Mouse (Mus musculus) kidney, embryonic 16.5 days (tissue): Measurements from ENCODE around the gene Tln1. TPM values are rescaled to one million over a fixed set of nuclear protein-coding genes. Genes with fewer than 3 reads are reported as not detected.
A peak's percentile ranks its signal among the peaks of the same experiment; 100 is the strongest.

Experiments
- ATAC-seq: fragments of 200-750 bp; cut with Nextera tagmentation; 2 replicates; pipeline ENCODE4 v1.8.0; 2017; ENCODE audit warnings: moderate TSS enrichment; ENCODE audit not compliant: low FRiP score, low TSS enrichment
- H3K27ac ChIP-seq: fragments of 300-500 bp; sonication (generic); 2 replicates; pipeline ENCODE4 v1.5.1; 2014; ENCODE audit warnings: low read length
- H3K27me3 ChIP-seq: fragments of 300-500 bp; sonication (generic); 2 replicates; pipeline ENCODE4 v1.6.1; 2014; ENCODE audit warnings: low read length, control low read depth, mixed read lengths; ENCODE audit not compliant: insufficient read depth
- H3K36me3 ChIP-seq: fragments of 300-500 bp; sonication (generic); 2 replicates; pipeline ENCODE4 v1.6.1; 2014; ENCODE audit warnings: low read length, control low read depth, mixed read lengths; ENCODE audit not compliant: insufficient read depth
- H3K4me1 ChIP-seq: fragments of 300-500 bp; sonication (generic); 2 replicates; pipeline ENCODE4 v1.6.1; 2014; ENCODE audit warnings: low read length, control low read depth, mixed read lengths; ENCODE audit not compliant: insufficient read depth
- H3K4me2 ChIP-seq: fragments of 300-500 bp; sonication (generic); replicated peaks from 2 replicates; pipeline ENCODE4 v1.6.1; 2014; ENCODE audit warnings: low read depth, low read length
- H3K4me3 ChIP-seq: fragments of 300-500 bp; sonication (generic); 2 replicates; pipeline ENCODE4 v1.5.1; 2014; ENCODE audit warnings: mild to moderate bottlenecking, low read length
- H3K9ac ChIP-seq: fragments of 300-500 bp; sonication (generic); replicated peaks from 2 replicates; pipeline ENCODE4 v1.6.1; 2014; ENCODE audit warnings: low read length
- H3K9me3 ChIP-seq: fragments of 300-500 bp; sonication (generic); 2 replicates; pipeline ENCODE4 v1.6.1; 2016; ENCODE audit warnings: low read length, control low read depth
- WGBS: fragments of 180-500 bp; shearing (Covaris S2); extraction: QIAGEN DNeasy Blood & Tissue Kit; methylation state at CpG from one replicate; pipeline ENCODE4 v1.1.7; 2014; 5-methylcytosine and 5-hydroxymethylcytosine counted together
- polyA plus RNA-seq: library from polyadenylated mRNA; unstranded; fragments of >200 nt; fragmentation: Nextera tagmentation; extraction: Ambion mirVana; gene quantifications from 2 replicates; pipeline ENCODE4 v1.2.1, GENCODE M21; 2015

Tln1 gene
- polyA plus RNA-seq, 1 experiment from 2014 or later: 66.5 TPM

- Histone ChIP-seq H3K4me3 (no peak overlapping the region), H3K27me3 (no peaks in the 10 kb centered on the region), H3K36me3 (no peaks in the 10 kb centered on the region), H3K4me1 (peaks cover 8% of the 10 kb centered on the region; the same call in 1 of the 2 replicates), H3K9ac (no peak overlapping the region), H3K27ac (no peak overlapping the region), H3K4me2 (no peak overlapping the region), H3K9me3 (no peaks in the 10 kb centered on the region)
- no peak for ATAC-seq
- WGBS: 37% methylated on average over 5 of the region's 5 CpGs
Observed at GRCm38 (mm10) chr4:43591543-43591942, 29.1 kb upstream of the Tln1 start.

DNA sequence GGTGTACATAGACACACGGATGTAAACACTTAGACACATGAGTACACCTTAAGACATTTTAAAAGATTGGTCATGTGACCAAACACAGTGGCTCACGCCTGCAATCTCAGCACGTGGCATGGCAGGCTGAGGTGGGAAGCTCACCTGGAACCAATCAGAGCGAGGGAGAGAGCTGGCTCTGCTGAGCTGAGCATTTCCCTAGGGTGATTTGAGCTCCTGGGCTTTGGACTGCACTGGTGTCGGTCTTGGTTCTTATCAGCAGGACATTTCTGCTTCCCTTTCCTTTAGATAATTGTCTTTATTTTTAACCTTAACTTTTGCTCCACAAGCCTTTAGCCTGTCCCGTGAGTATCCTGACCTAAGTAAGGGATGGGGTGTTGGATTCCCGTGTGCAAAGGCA, 25.2 kb upstream of the Tln1 start:
- Histone ChIP-seq H3K4me2 (no peak overlapping the region), H3K36me3 (peaks cover 16% of the 10 kb centered on the region), H3K27ac (no peak overlapping the region), H3K27me3 (no peaks in the 10 kb centered on the region), H3K9me3 (no peaks in the 10 kb centered on the region), H3K4me3 (no peak overlapping the region), H3K9ac (no peak overlapping the region), H3K4me1 (peaks cover 16% of the 10 kb centered on the region)
- WGBS: 60% methylated on average over 7 of the region's 7 CpGs
- no peak for ATAC-seq

DNA sequence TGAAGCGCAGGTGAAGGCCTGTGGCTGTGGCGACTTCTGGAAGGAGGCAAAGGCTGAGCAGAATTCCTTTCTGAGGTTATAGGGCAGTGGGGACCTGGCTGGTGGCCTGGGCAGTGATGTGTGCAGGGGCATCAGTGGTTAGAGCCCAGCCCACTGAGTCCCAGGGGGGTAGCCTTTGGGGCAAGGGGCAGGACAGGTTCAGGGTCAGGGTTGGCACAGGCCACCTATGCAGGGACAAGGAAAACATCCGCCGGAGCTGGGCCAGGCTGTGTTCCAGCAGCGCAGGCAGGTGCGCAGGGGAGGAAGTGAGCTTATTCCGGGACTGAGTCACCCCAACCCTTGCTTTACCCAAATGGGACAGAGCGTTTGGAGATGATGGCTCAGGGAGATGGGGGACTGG, 23.9 kb upstream of the Tln1 start:
- Histone ChIP-seq H3K9me3 (no peaks in the 10 kb centered on the region), H3K4me2 (no peak overlapping the region), H3K9ac (0 out of 2 replicates have a peak overlapping the region, but pooled peaks have one; percentile 6), H3K4me3 (no peak overlapping the region), H3K27me3 (no peaks in the 10 kb centered on the region), H3K27ac (no peak overlapping the region), H3K4me1 (peaks cover 16% of the 10 kb centered on the region), H3K36me3 (peaks cover 28% of the 10 kb centered on the region)
- 76% methylated on average over 8 of the region's 8 CpGs for WGBS
- peak; percentile 47 for ATAC-seq

- Histone ChIP-seq H3K4me3 (no peak overlapping the region), H3K27ac (no peak overlapping the region), H3K36me3 (peaks cover 35% of the 10 kb centered on the region), H3K4me1 (peaks cover 16% of the 10 kb centered on the region), H3K9me3 (no peaks in the 10 kb centered on the region), H3K4me2 (no peak overlapping the region), H3K27me3 (no peaks in the 10 kb centered on the region), H3K9ac (no peak overlapping the region)
- no peak for ATAC-seq
- 39% methylated on average over 10 of the region's 10 CpGs for WGBS
Observed at GRCm38 (mm10) chr4:43585682-43586081, 23.2 kb upstream of the Tln1 start.

GRCm38 (mm10) chr4:43584444-43585416, 22.2 kb upstream of the Tln1 start, which contains the start of gene Msmp:
TSS of gene Msmp (minus strand) at chr4:43584494.
- no peak for ATAC-seq
- Histone ChIP-seq H3K9me3 (no peaks in the 10 kb centered on the region), H3K4me2 (no peak within 1 kb of the TSS), H3K9ac (no peak within 1 kb of the TSS), H3K4me1 (peaks cover 19% of the 10 kb centered on the region), H3K36me3 (peaks cover 37% of the 10 kb centered on the region), H3K27ac (no peak within 1 kb of the TSS), H3K27me3 (no peaks in the 10 kb centered on the region), H3K4me3 (no peak within 1 kb of the TSS)
- WGBS: 65% methylated on average over 12 of the region's 12 CpGs

DNA sequence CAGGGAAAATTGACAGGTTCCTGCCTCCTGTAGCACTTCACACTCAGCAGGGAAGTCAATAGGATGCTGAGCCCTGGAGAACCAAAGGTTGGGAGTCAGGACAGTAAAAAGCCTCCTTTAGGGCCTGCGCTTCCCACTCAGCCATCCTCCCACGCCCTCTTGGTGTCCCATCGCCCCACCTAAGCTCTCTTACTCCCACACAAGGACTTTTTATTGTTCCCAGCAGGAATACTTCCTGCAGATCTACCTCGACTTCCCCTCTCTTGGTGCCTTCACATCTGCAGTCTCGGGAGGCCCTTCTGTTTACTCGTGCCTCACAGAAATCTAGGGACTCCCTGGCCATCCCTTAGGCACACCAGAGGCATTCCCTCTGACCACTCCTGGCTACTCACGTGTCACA, 20.9 kb upstream of the Tln1 start:
- Histone ChIP-seq H3K27ac (no peak overlapping the region), H3K4me2 (no peak overlapping the region), H3K9me3 (no peaks in the 10 kb centered on the region), H3K4me1 (peaks cover 22% of the 10 kb centered on the region), H3K4me3 (no peak overlapping the region), H3K36me3 (peaks cover 37% of the 10 kb centered on the region), H3K27me3 (no peaks in the 10 kb centered on the region), H3K9ac (no peak overlapping the region)
- 64% methylated on average over 7 of the region's 7 CpGs for WGBS
- no peak for ATAC-seq

- peaks cover 37% of the 10 kb centered on the region for H3K36me3 ChIP-seq
- 95% methylated on average over 5 of the region's 5 CpGs for WGBS
- H3K27ac ChIP-seq: no peak overlapping the region
- H3K9ac ChIP-seq: no peak overlapping the region
- H3K4me3 ChIP-seq: no peak overlapping the region
- H3K9me3 ChIP-seq: no peaks in the 10 kb centered on the region
- no peak overlapping the region for H3K4me2 ChIP-seq
- peaks cover 28% of the 10 kb centered on the region for H3K4me1 ChIP-seq
- H3K27me3 ChIP-seq: no peaks in the 10 kb centered on the region
- no peak for ATAC-seq
Observed at GRCm38 (mm10) chr4:43582241-43582640, 19.8 kb upstream of the Tln1 start.

DNA sequence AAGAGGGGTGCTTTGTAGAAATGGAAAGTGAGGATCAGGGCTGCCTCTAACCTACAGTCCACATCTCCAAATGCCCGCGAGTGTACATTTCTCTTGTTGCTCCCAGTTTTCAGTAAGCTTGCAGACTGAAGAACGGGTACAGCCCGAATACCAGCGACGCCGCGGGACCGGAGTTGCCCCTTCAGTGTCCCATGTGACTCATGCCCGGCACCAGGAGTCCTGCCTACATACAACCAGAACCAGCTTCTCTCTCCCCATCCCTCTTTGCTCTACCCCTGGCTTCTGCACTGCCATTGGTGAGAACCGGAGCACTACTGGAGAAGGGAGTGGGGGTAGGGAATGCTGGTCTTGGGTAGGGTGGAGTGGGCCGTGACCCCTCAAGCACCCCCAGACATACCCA, 18.9 kb upstream of the Tln1 start:
- Histone ChIP-seq H3K4me3 (no peak overlapping the region), H3K36me3 (peaks cover 37% of the 10 kb centered on the region), H3K4me2 (no peak overlapping the region), H3K4me1 (peaks cover 37% of the 10 kb centered on the region), H3K27me3 (no peaks in the 10 kb centered on the region), H3K9ac (no peak overlapping the region), H3K9me3 (no peaks in the 10 kb centered on the region), H3K27ac (no peak overlapping the region)
- WGBS: 94% methylated on average over 12 of the region's 12 CpGs
- no peak for ATAC-seq

- Histone ChIP-seq H3K27ac (no peak overlapping the region), H3K4me1 (peaks cover 40% of the 10 kb centered on the region), H3K27me3 (no peaks in the 10 kb centered on the region), H3K36me3 (peaks cover 37% of the 10 kb centered on the region), H3K9me3 (no peaks in the 10 kb centered on the region), H3K4me2 (no peak overlapping the region), H3K9ac (no peak overlapping the region), H3K4me3 (no peak overlapping the region)
- 91% methylated on average over 5 of the region's 5 CpGs for WGBS
- ATAC-seq: no peak
Observed at GRCm38 (mm10) chr4:43580721-43581120, 18.2 kb upstream of the Tln1 start.

- 80% methylated on average over 6 of the region's 6 CpGs for WGBS
- Histone ChIP-seq H3K9ac (peak overlapping the region; percentile 86), H3K4me3 (peak overlapping the region; percentile 92), H3K36me3 (peaks cover 37% of the 10 kb centered on the region), H3K4me1 (peaks cover 39% of the 10 kb centered on the region), H3K9me3 (no peaks in the 10 kb centered on the region), H3K27ac (no peak overlapping the region), H3K27me3 (no peaks in the 10 kb centered on the region), H3K4me2 (peak overlapping the region; percentile 95)
- no peak for ATAC-seq
Observed at GRCm38 (mm10) chr4:43579731-43580130, 17.2 kb upstream of the Tln1 start.
